Mouse (Mus musculus): ENCODE data around the gene Il27ra. TPM values are rescaled to one million over a fixed set of nuclear protein-coding genes. Genes with fewer than 3 reads are reported as not detected.

The Il27ra gene
- polyA plus RNA-seq, 1 experiment = 0.33 TPM

DNA sequence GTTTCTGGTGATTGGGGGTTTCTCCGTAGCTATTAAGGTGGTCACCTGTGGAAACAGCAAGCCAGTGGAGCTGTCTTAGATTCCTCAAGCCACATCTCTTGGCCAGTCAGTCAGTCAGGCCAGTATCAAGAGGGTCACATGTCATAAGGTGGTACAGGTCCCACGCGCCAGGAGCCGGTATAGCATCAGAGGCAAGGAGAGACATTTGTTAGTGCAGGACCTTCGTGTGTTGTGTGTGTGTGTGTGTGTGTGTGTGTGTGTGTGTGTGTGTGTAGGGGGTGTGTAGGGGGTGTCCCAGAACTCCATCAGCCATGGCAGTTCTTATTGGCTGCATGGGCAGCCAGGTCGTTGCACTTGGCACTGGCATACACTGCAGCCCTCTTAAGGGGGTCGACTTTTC lies 25.5 kb upstream of the Il27ra start:
- TF ChIP-seq CTCF (IDR thresholded peaks at IDR 0.05; ENCODE audit: extremely low read depth, insufficient read depth, low read length) (no peak), POLR2A (IDR thresholded peaks at IDR 0.05; ENCODE audit: extremely low read depth, insufficient read depth, low read length) (no peak)
- Histone ChIP-seq H3K4me1 (ENCODE audit: control insufficient read depth, insufficient read depth, low read length) (peaks cover 24% of the 10 kb centered on the region), H3K4me3 (ENCODE audit: insufficient read depth, low read length) (peak overlapping the region; percentile 22), H3K27ac (ENCODE audit: insufficient read depth, low read length) (no peak overlapping the region)

DNA sequence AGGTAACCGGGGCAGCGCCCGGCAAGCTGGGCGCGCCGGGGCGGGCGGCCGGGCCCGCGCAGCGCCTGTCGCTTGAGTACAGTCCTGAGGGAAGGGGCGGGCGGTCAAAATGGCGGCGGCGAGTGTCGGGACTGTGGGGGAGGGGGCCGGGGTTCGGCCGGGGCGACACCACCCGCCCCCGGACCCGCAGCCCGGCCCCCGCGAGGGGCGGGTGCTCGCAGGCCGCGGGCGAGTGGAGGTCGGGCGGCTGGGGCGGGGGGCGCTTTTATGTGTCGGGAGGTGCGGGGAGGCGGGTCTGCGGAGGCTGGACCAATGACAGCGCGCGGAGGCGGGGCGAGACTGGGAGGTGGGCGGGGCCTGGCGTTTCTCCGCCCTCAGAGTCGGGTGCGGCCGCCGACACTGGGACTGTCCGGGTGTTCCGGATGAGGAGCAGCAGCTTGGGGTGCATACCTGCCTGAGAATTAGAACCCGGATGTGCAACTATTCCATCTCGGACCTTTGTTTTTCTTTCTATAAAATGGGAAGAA lies 24.7 kb upstream of the Il27ra start:
- peak; percentile 68 for TF ChIP-seq POLR2A (IDR thresholded peaks at IDR 0.05; ENCODE audit: extremely low read depth, insufficient read depth, low read length)
- TF ChIP-seq CTCF (IDR thresholded peaks at IDR 0.05; ENCODE audit: extremely low read depth, insufficient read depth, low read length) = no peak
- Histone ChIP-seq H3K4me3 (ENCODE audit: insufficient read depth, low read length) (peak overlapping the region; percentile 22), H3K4me1 (ENCODE audit: control insufficient read depth, insufficient read depth, low read length) (peaks cover 20% of the 10 kb centered on the region), H3K27ac (ENCODE audit: insufficient read depth, low read length) (no peak overlapping the region)

DNA sequence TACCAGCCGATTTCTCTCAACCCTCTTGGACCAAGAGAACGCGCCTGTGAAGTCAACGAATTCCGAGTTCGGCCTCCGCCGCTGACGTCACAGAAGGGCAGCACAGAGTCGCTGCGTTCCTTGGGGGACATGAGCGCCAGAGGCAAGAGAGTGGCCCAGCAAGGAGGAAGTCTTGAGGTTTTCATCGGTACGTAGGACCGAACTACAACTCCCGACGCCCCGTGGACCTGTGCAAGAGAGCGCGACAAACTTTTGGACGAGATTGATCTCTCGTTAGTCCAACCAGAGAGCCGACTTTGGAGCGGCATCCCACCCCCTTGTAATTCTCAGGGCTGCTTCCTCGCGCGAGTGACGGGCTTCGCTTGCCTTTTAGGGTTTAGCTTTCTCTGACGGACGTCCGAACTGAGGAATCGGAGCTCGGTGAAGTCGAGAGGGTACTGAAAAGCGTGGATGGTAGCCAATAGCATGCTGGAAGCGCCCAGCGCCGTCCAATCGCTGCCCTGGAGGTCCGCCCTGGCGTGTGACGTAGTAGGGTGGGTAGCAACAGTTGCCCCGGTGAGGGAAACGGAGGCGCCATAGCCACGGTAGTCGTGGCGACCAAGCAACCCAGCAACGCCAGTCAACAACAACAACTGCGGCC lies 24.0 kb upstream of the Il27ra start, which contains the start of gene Rfx1:
Gene Rfx1, plus strand, starts transcription at position 544 of the 640 bp plus-strand sequence.
- TF ChIP-seq POLR2A (IDR thresholded peaks at IDR 0.05; ENCODE audit: extremely low read depth, insufficient read depth, low read length) = peak; percentile 97
- no peak for TF ChIP-seq CTCF (IDR thresholded peaks at IDR 0.05; ENCODE audit: extremely low read depth, insufficient read depth, low read length)
- H3K4me3 ChIP-seq (ENCODE audit: insufficient read depth, low read length) = peak within 1 kb of the TSS; percentile 42
- peaks cover 18% of the 10 kb centered on the region for H3K4me1 ChIP-seq (ENCODE audit: control insufficient read depth, insufficient read depth, low read length)
- 0 out of 2 replicates have a peak within 1 kb of the TSS, but pooled peaks have one; percentile 0 for H3K27ac ChIP-seq (ENCODE audit: insufficient read depth, low read length)

DNA sequence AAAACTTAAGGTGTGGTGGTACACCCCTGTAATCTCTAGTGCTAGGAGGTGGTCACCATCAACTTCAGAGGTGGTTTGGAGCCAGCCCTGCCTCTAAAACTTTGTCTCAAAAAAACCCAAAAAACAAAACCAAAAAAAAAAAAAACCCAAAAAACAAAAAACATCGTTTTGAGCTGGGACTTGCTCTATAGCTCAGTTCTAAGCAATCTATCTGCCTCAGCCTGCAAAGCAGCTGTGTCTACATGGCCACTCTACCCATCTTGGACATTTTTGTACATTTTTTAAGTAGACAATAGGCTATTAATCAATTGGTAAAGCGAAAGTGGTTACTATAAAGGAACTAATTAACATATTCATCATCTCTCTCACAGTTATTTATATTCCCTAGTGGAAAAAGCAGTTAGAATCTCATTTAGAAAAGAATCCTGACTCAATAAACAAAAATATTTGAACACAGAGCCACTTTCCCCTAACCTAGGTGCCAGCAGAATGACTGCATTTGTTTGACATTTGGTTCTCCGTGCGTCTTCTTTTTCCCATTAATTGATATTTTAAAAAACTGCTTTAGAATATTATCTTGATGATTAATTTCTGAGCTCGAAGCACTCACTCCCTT lies 23.2 kb upstream of the Il27ra start:
- no peak for TF ChIP-seq CTCF (IDR thresholded peaks at IDR 0.05; ENCODE audit: extremely low read depth, insufficient read depth, low read length)
- TF ChIP-seq POLR2A (IDR thresholded peaks at IDR 0.05; ENCODE audit: extremely low read depth, insufficient read depth, low read length) = no peak
- H3K4me1 ChIP-seq (ENCODE audit: control insufficient read depth, insufficient read depth, low read length) = peaks cover 13% of the 10 kb centered on the region
- H3K27ac ChIP-seq (ENCODE audit: insufficient read depth, low read length) = no peak overlapping the region
- peak overlapping the region; percentile 42 for H3K4me3 ChIP-seq (ENCODE audit: insufficient read depth, low read length)

DNA sequence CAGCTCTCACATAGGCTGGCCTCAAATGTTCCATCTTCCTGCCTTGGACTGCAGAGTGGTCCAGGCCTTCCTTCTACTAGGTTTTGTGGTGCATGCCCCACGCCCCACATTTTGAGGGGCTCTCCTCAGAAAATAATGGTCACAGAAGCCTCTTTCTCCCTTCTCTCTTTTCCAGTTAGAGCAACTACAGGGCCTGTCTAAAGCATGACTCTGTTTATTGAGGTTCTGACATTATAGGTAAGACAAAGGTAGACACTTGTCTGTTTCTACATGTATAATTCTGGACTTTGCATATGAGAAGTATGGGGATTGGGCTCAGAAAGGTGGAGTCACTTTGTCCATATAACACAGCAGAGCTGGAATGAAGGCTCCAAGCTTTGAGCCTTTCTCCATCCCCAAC lies 22.6 kb upstream of the Il27ra start, which contains the start of gene Gm10643:
Gene Gm10643, minus strand, starts transcription at position 101 of the 400 bp plus-strand sequence.
- H3K4me1 ChIP-seq (ENCODE audit: control insufficient read depth, insufficient read depth, low read length) = peaks cover 9% of the 10 kb centered on the region
- TF ChIP-seq CTCF (IDR thresholded peaks at IDR 0.05; ENCODE audit: extremely low read depth, insufficient read depth, low read length) = no peak
- no peak for TF ChIP-seq POLR2A (IDR thresholded peaks at IDR 0.05; ENCODE audit: extremely low read depth, insufficient read depth, low read length)
- 0 out of 2 replicates have a peak within 1 kb of the TSS, but pooled peaks have one; percentile 0 for H3K27ac ChIP-seq (ENCODE audit: insufficient read depth, low read length)
- H3K4me3 ChIP-seq (ENCODE audit: insufficient read depth, low read length) = peak within 1 kb of the TSS; percentile 42

DNA sequence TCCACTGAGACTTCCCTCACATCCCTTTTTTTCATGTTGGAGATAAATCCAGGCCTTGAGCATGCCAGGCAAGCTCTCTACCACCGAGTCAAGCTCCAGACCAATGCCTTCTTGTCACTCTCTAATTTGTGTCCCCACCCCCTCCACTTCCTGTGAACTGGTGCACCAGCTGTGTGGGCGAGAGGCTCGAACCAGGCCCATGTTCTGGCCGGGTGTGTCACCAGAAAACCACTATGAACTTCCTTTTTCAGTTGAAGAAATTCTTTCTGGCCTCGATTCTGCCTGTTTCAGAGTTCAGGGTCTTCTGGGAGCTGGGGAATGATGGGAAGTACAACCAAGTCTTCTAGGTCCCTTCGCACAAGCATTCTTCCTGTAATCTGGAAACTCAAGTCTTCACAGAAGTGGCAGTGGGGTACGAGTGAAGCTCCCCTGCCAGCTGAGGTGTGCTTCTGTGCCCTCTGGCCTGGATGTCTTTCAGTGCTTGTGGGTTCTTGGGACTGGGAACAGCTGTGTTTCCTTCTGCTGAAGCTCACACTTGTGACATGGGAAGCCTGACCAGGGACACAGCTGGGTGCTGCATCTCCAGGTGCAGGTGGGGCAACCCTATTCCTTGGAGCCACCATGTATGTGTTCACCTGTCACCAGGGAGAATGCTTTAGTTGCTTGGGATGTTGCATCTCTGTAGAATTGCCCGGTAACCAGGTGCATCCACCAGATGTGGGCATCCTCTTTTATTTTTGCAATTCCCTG lies 21.6 kb upstream of the Il27ra start:
- H3K27ac ChIP-seq (ENCODE audit: insufficient read depth, low read length) = no peak overlapping the region
- no peak overlapping the region for H3K4me3 ChIP-seq (ENCODE audit: insufficient read depth, low read length)
- TF ChIP-seq CTCF (IDR thresholded peaks at IDR 0.05; ENCODE audit: extremely low read depth, insufficient read depth, low read length) (no peak), POLR2A (IDR thresholded peaks at IDR 0.05; ENCODE audit: extremely low read depth, insufficient read depth, low read length) (no peak)
- H3K4me1 ChIP-seq (ENCODE audit: control insufficient read depth, insufficient read depth, low read length) = peaks cover 2% of the 10 kb centered on the region; the same call in 1 of the 2 replicates

DNA sequence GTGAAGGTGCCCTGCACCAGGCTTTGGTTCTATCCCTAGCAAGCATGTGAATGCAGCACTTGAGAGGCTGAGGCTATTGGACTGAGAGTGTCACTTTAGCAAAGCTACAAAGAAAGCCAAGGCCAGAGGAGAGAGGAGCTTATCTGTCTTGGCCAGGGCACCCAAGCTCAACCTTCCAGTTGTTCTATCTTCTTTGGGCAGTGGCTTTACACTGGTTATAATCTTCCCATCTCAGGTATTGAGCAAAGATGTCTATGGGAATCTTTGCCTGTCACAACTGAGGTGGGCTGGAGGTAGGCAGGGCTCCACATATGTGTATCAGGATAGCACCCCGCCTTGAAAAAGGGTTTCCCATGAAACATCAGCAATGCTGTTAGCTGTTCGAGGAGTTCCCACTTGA lies 17.9 kb upstream of the Il27ra start:
- H3K4me3 ChIP-seq (ENCODE audit: insufficient read depth, low read length) = no peak overlapping the region
- no peaks in the 10 kb centered on the region for H3K4me1 ChIP-seq (ENCODE audit: control insufficient read depth, insufficient read depth, low read length)
- no peak for TF ChIP-seq CTCF (IDR thresholded peaks at IDR 0.05; ENCODE audit: extremely low read depth, insufficient read depth, low read length)
- TF ChIP-seq POLR2A (IDR thresholded peaks at IDR 0.05; ENCODE audit: extremely low read depth, insufficient read depth, low read length) = no peak
- no peak overlapping the region for H3K27ac ChIP-seq (ENCODE audit: insufficient read depth, low read length)

DNA sequence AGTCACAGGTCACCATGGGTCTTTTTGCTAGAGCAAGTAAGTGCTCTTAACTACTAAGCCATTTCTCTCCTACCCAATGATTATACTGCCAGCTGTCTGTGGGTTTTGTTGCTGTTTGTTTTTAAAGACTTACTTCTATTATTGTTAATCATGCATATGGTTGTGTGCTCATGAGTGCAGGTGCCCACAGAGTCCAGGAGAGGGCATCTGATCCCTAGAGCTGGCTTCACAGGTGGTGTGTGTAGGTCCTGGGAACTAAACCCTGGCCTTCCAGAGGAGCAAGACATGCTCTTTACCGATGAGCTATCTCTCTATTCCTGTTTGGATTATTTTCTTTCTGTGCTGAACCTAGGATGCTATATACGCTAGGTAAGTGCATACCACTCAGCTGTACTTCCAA lies 16.8 kb upstream of the Il27ra start:
- H3K4me1 ChIP-seq (ENCODE audit: control insufficient read depth, insufficient read depth, low read length) = no peaks in the 10 kb centered on the region
- H3K27ac ChIP-seq (ENCODE audit: insufficient read depth, low read length) = no peak overlapping the region
- no peak overlapping the region for H3K4me3 ChIP-seq (ENCODE audit: insufficient read depth, low read length)
- TF ChIP-seq POLR2A (IDR thresholded peaks at IDR 0.05; ENCODE audit: extremely low read depth, insufficient read depth, low read length) = no peak
- no peak for TF ChIP-seq CTCF (IDR thresholded peaks at IDR 0.05; ENCODE audit: extremely low read depth, insufficient read depth, low read length)

DNA sequence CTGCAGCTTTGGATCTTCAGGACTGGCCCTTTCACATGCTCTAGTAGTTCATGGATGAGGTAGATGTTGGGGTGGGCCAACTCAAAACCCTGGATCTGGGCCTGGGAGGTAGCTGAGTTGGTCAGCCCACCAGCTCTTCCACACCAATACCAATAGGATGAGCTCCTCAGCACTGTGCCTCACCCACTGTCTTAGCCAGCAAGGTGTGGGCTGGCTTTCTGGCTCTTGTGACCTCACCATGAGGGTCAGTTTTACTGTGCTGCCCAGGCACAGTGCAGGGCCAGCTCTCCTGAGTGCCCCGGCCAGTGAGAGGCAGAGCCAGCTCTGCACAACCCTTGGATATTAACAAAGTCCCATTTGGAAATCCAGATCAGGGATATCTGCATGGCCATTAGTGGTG lies 15.4 kb upstream of the Il27ra start:
- no peaks in the 10 kb centered on the region for H3K4me1 ChIP-seq (ENCODE audit: control insufficient read depth, insufficient read depth, low read length)
- TF ChIP-seq POLR2A (IDR thresholded peaks at IDR 0.05; ENCODE audit: extremely low read depth, insufficient read depth, low read length) (no peak), CTCF (IDR thresholded peaks at IDR 0.05; ENCODE audit: extremely low read depth, insufficient read depth, low read length) (no peak)
- H3K27ac ChIP-seq (ENCODE audit: insufficient read depth, low read length) = no peak overlapping the region
- no peak overlapping the region for H3K4me3 ChIP-seq (ENCODE audit: insufficient read depth, low read length)
